Mouse (Mus musculus) stomach, postnatal 0 days (tissue): ENCODE measurements around the gene Scn1b.

ENCODE experiments used
- CTCF ChIP-seq: IDR thresholded peaks from 2 replicates; pipeline ENCODE4 v1.5.1; 2016; ENCODE audit warnings: antibody characterized with exemption, low read depth, mild to moderate bottlenecking, moderate library complexity
- EP300 ChIP-seq: optimal IDR thresholded peaks from 2 replicates; pipeline ENCODE3; 2016; ENCODE audit warnings: antibody characterized with exemption

GRCm38 (mm10) chr7:31151301-31152241 is 24.8 kb upstream of the Scn1b start:
- TF ChIP-seq CTCF, result no peak
- no peak for TF ChIP-seq EP300
